Comparison of ENCODE assay signal across 8 mouse cellular contexts in genomic region chr5:24651768-24652752, GRCm38 (mm10). TPM values are rescaled to one million over a fixed set of nuclear protein-coding genes. Genes with fewer than 3 reads are reported as not detected.
DNase-seq lines count a peak whose midpoint lies in the region; ATAC-seq lines count a peak whose summit lies in the region.

No protein-coding gene starts in this region.

- H3K27ac ChIP-seq in hindbrain, embryonic 14.5 days: no peak overlapping the region

- ATAC-seq in hindbrain, embryonic 14.5 days (ENCODE audit: low FRiP score): peak; percentile 83

- no peaks in the 10 kb centered on the region for H3K4me1 ChIP-seq in hindbrain, embryonic 14.5 days (replicated peaks; ENCODE audit: control insufficient read depth, insufficient read depth, low read length)

- no peaks in the 10 kb centered on the region for H3K27me3 ChIP-seq in hindbrain, embryonic 14.5 days (ENCODE audit: control insufficient read depth, insufficient read depth, low read length)

- no peak overlapping the region for H3K9ac ChIP-seq in hindbrain, embryonic 14.5 days

- no peaks in the 10 kb centered on the region for H3K36me3 ChIP-seq in hindbrain, embryonic 14.5 days (replicated peaks; ENCODE audit: control insufficient read depth, insufficient read depth)

- no peaks in the 10 kb centered on the region for H3K9me3 ChIP-seq in hindbrain, embryonic 14.5 days (ENCODE audit: control insufficient read depth, low read length)

- DNase-seq in NIH3T3 (ENCODE audit: low read depth): peak; percentile 93
- DNase-seq in cerebellum, adult 9-11 months: peak; percentile 83
- peak; percentile 54 to 84 for DNase-seq in frontal cortex, postnatal 10 days (ENCODE audit: low spot score in 2 of 2)
- DNase-seq in hindbrain, embryonic 14.5 days (ENCODE audit: low spot score): peak; percentile 95
- DNase-seq in layer of hippocampus, postnatal 36 days: peak; percentile 86 to 89
- peak; percentile 83 for DNase-seq in lung, postnatal 36 days
- peak; percentile 65 for DNase-seq in retina, postnatal 7 days (ENCODE audit: low read depth, low spot score)
- peak; percentile 45 for DNase-seq in urinary bladder, postnatal 10 days (ENCODE audit: low spot score)

- no peak overlapping the region for H3K4me3 ChIP-seq in hindbrain, embryonic 14.5 days (replicated peaks; ENCODE audit: low read length)

- H3K4me2 ChIP-seq in hindbrain, embryonic 14.5 days (replicated peaks): no peak overlapping the region

- 21% methylated on average over 22 of the region's 25 CpGs for WGBS in hindbrain, embryonic 14.5 days

RNA-seq across cellular contexts. Expression of gene Smarcd3, which starts 27.8 kb away (rescaled TPM):
- 149 and 171 TPM in 2 replicates for polyA plus RNA-seq in hindbrain, embryonic 14.5 days (2014; fragmentation: Nextera tagmentation; extraction: Ambion mirVana)
- total RNA-seq in layer of hippocampus, postnatal 36 days (2021): 10 to 100 TPM; 88.0 to 89.8 TPM

RNA-seq across cellular contexts. Expression of gene Nub1, which starts 33.3 kb away (rescaled TPM):
- polyA plus RNA-seq in hindbrain, embryonic 14.5 days (2014; fragmentation: Nextera tagmentation; extraction: Ambion mirVana): 48.5 and 51.7 TPM in 2 replicates
- total RNA-seq in layer of hippocampus, postnatal 36 days (2021): 10 to 100 TPM; 63.3 to 65.9 TPM

Comparison
In these comparisons a context has a peak if more than half of its experiments do, and no peak if none do; other contexts are left out.
1. DNase-seq: peak in every context shown above with its lines; median percentile 95 in hindbrain, embryonic 14.5 days; 93 in NIH3T3; 88 in layer of hippocampus, postnatal 36 days; 83 in cerebellum, adult 9-11 months; 83 in lung, postnatal 36 days; 69 in frontal cortex, postnatal 10 days; 65 in retina, postnatal 7 days; 45 in urinary bladder, postnatal 10 days.